Mouse (Mus musculus): ENCODE data around the gene Prr5.
A peak's percentile ranks its signal among the peaks of the same experiment; 100 is the strongest.

Prr5 gene

DNA sequence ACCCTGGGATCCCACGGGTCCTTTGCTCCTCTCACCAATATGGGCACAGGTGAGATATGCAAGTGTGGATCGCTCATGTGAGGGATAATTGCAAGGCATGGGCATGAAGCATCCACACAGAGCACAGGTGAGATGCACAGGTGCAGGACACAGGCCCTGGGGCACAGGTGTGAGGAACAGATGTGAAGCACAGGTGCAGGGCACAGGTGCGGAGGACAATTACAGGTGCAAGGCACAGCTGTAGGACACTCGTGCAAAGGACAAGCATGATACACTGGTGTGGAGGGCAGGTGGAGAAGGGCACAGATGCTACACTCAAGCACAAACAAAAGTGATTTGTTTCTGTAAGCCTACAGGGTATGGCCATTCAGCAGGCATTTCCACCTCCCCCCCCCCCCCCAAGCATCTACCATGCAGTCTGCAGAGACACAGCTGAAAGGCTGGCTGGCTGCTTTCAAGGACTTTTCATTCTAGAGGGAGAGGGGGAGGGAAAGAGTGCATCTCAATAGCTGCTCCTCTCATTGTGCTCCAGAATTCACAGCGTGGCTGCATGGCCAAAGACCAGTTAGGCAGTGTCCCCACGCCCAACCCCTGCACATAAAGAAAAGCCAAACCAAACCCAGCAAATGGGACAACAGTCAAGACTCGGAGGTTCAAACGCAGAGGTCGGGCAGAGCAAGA is 11.9 kb upstream of the Prr5 start:
- no peak for DNase-seq (ENCODE audit: low spot score in 2 of 2)

DNA sequence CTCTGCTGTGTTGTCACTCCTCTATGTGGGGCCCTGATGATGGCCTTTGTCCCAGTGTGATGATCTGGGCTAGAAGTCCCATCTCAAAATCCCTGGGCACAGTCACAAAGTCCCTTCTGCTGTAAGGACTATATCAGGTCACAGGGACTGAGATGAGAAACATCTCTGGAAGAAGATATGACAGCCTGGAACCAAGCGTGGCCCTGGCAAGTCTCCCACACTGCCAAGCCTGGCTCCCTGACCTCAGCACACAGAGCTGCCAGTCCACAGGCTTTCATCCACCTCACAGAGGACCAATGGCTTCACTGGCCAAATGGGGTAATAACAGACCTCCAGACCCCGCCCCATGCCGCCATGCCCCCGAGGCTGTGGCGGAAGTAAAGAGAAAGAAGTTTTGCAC is 10.8 kb upstream of the Prr5 start:
- DNase-seq (ENCODE audit: low spot score in 2 of 2), result no peak

DNA sequence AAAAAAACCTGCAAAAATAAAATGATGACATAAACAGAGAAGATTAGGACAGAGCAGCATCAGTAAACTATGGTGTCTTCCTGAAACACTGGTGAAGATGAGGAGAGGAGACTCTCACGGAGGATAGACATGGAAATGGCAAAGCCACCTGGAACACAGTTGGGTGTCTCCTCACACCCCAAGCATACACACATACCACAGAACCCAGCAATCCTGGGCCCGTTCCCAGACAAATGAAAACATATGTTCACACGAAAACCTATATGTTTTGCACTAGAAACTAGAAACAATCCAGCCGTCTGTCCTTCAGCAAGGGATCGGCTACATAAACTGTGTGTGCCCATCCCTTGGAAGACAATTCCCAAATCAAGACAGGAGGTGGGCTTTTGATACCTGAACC is 9.6 kb upstream of the Prr5 start:
- DNase-seq (ENCODE audit: low spot score in 2 of 2), result no peak

DNA sequence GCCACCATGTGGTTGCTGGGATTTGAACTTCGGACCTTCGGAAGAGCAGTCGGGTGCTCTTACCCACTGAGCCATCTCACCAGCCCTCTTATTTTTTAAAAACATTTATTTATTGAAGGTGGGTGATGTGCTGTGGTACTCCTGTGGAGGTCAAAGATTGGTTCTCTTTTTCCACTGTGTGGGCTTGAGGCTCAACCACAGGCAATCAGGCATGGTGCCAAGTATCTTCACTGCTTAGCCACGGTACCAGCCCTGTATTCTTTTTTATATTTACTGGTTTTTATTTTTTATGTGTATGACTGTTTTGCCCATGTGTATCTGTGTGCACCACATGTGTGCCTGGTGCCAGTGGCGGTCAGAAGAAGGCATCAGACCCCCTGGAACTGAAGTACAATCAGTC is 8.1 kb upstream of the Prr5 start:
- DNase-seq (ENCODE audit: low spot score in 2 of 2), result no peak

DNA sequence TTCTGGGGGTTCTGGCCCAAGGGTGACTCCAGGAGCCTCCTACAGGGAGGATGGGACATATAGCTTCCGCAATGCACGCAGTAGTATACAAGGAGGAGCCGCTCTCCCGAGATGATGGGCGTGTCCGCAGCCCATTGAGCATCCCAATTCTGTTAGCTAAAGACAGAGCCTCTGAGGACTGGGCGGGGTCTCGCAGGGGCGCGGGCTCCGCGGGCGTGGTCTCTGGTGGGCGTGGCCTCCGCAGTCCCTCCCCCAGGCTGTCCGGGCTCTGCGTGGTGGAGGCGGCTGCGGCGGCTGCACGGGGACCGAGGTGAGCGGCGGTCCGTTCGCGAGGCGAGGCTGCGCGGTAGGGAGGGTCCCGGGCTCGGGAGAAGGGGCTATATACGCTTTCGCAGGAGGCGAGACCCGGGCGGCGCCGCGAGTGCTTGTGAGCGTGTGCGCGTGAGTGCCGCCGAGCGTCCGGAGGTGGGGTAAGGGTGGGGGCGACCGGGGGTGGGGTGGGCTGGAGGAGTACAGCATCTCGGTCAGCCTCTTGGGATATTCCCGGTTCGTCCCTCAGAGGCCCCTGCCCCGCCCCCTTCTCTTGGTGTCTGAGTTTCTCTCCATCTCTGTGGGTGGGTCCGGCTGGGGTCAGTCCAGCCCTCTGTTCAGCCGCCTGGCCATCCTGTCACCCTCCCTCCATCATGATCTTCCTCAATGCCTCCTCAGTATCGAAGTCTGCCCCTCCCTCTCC is 6.3 kb upstream of the Prr5 start:
- peak in 1 of 2 experiments; percentile 73 for DNase-seq (ENCODE audit: low spot score in 2 of 2)

GRCm38 (mm10) chr15:84663685-84664060 is 5.7 kb upstream of the Prr5 start:
- DNase-seq (ENCODE audit: low spot score in 2 of 2), result no peak

DNA sequence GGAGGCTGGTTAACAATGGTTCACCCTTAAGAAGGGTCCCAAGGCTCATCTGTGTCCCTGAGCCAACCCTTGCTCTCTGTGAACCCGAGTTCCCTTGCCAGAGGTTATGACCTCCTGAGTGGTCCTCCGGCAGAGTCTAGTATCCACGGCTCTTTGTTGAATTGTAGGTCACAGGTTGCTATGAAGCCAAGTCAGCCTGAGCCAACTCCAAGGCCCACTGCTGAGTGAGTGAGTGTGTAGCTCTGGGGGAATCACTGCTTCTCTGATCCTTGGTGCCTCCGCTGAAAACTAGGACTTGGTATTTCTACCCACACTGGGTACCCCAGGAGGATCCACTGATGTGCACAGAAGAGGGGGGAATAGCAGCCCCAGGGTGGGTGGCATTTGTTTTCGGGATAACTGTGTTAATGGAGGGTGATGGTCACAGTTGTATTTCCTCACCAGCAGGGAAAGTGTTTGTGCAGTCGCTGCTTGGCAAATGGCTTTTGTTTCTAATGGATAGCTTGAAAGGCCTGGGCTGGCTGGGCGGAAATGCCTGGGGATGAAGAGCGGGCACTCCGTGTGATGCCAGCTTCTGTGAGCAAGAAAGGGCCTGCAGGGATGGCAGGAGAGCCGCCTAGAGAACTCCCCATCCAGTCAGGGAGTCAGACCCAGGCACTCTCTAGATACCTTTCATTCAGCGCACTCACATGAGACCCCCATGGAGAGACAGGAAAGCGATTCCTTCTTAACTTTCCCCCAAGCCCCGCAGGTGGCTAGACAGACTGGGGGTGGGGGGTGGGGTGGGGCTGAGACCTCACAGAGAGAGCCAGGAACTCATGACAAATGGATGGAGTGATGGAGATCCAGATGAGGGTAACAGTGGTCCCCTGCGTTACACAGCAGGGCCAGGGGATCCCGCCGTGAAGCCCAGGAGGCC is 4.6 kb upstream of the Prr5 start:
- DNase-seq (ENCODE audit: low spot score in 2 of 2), result no peak

GRCm38 (mm10) chr15:84665662-84666061 is 3.8 kb upstream of the Prr5 start:
- DNase-seq (ENCODE audit: low spot score in 2 of 2), result no peak

GRCm38 (mm10) chr15:84666065-84666464 is 3.4 kb upstream of the Prr5 start:
- DNase-seq (ENCODE audit: low spot score in 2 of 2), result peak in 1 of 2 experiments; percentile 46

- no peak for DNase-seq (ENCODE audit: low spot score in 2 of 2)
Measured at GRCm38 (mm10) chr15:84667601-84668000, 1.8 kb upstream of the Prr5 start.

DNA sequence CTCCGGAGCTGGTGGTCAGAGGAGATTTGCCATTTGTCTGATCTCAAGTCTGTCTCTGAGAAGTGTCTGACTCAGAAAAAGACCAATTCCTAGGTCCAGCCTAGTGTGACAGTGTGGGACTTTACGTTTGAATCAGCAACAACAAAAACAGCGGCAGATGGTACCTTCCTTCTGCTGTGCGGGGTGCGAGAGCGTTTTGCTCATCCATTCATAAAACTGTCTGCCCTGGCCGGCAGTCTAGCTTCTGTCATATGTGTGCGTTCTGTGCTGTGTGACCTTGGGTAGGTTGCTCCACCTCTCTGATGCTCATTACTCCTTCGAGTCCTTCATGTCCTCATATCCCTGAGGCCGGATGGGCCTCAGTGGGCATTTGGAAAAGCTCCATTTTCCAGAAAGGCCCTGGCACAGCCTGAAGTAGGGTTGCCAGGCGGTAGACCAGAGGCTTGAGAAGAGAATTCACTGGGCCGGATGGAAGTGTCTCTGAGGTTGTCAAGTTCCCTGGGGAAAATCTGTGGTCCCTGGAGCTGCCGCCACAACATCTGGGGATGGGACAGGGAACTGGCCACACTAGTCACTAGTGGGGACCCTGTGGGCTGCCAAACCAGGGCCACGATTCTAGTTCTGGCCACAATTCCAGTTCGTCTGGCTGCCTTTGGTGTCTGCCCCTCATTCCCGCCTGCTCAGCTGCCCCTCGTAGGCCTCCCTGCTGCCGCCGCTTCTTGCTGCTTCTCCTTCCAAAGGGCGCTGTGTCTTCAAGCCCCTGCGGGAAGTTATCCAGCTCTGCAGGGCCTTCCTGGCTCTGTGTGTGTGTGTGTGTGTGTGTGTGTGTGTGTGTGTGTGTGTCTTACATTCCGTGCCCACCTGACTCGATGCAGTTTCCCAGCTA is 594 bp downstream of the Prr5 start:
- DNase-seq (ENCODE audit: low spot score in 2 of 2), result no peak

DNA sequence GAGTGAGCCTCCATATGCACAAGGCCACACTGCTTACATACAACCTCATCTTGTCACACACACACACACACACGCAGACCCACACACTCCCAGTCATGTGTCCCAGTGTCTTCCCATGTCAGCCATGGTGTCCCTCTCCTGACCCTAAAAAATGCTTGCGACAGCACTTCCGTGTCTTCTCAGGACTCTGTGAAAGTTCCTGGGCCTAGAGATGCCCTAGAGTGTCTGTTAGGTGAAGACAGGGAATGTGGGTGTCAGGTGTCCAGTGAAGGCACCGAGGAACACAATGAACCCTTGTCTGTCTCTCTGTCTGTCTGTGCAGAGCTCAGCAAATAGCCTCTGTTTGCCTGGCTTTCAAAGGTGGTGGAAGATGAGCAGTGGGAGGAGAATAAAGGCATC is 1.2 kb downstream of the Prr5 start:
- no peak for DNase-seq (ENCODE audit: low spot score in 2 of 2)

- DNase-seq (ENCODE audit: low spot score in 2 of 2), result peak in 1 of 2 experiments; percentile 59
Measured at GRCm38 (mm10) chr15:84671401-84672307, 2.2 kb downstream of the Prr5 start.

DNA sequence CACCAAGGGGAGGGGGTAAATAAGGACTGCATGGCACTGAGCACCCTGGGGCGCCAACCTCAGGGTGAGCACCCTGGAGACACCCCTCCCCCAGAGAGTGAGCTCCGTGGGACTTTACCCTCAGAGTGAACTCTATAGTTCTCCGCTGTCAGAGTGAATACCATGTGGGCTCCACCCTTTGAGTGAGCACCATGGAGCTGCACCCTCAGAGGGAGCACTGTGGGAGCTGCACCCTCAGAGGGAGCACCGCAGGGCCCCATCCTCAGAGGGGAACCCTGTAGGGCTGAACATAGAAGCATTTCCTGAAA is 2.8 kb downstream of the Prr5 start:
- no peak for DNase-seq (ENCODE audit: low spot score in 2 of 2)

DNA sequence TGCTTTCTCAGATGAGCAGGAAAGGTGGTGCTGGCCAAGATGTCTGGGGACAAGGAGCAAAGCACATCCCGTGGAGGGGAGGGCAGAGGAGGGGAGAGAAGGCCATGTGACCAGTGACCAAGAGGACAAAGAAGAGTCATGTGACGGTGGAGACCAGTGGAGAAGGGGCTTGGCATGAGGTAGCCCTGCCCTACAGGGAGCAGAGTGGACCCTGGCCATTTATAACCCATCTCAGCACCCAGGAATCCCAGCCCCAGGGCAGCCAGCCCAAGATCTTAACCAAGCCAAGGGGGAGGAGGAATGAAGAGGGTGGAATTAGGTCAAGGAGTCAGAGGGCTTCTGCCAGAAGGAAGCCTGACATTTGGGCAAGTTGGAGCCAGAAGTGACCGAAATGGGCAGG is 3.2 kb downstream of the Prr5 start:
- DNase-seq (ENCODE audit: low spot score in 2 of 2), result no peak

GRCm38 (mm10) chr15:84674329-84675067 is 5.1 kb downstream of the Prr5 start:
- DNase-seq (ENCODE audit: low spot score in 2 of 2), result no peak

DNA sequence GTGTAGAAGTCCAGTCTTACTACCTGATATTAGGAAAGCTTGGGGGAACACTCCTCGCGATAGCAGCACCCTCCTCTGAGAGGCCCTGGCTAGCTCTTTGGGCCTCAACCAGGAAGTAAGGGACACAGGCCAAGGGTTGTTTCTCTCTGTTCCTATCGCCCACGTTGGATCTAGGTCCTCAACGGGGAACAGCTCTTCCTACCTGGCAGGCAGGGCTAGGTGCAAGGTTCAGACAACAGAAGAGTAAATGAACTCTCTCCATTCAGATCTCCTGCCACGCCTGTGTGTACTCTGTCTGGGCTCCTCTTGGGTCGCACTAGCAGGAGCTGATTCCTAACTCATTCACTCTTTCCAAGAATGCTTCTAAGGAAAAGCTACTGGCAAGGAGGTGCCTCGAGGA is 5.9 kb downstream of the Prr5 start:
- no peak for DNase-seq (ENCODE audit: low spot score in 2 of 2)

DNA sequence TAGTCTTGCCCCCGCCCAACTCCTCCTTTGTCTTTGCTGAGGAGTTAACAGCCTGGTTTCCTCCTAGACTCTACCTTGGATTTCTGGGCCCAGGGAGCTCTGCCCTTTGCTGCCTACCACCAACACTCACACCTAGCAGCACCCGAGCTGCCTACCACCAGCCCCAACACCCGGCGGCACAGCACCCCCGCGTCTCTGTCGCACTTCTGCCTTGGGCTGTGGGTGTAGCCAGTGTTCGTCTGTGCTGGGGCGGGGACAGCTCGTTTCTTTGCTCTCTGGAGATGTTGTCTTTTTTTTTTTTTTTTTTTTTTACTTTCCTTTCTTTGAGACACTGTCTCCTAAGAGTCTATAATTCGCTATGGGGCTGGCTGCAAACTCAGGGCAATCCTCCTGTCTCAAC is 8.5 kb downstream of the Prr5 start:
- DNase-seq (ENCODE audit: low spot score in 2 of 2), result no peak

DNA sequence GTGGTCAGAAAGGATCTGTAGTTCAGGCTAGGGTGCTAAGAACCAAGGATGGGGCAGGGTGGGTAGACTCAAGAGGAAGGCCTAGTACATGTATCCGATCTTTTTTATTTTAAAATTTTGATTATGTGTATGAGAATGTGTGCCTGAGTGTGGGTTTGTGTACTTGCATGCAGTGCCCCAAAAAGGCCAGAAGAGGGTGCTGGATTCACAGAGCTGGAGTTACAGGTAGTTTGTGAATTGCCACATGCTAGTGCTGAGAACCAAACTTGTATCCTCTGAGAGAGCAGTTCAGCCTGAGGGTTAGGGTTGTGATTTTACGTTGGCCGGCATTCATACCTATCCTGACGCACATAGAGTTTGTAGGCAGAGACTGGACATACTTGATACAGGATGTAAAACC is 9.7 kb downstream of the Prr5 start:
- no peak for DNase-seq (ENCODE audit: low spot score in 2 of 2)

DNA sequence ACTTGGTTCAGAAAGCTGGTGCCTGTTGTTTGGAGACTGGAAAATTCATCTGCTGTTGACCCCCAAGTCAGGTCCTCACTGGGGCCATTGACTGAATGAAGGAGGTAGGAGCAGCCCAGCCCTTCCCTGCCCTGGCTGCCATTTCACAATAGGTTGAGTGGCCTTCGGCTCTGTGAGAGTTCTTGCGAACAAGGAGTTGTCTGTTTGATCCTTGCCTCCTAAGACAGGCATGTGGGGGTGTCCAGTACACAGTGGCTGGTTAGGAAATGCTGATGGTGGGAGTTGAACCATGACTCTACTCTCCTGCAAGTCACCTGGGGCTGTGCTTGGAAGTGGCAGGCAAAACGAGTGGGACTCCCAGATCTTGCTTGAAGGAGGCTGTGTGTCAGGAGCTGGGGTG is 10.4 kb downstream of the Prr5 start:
- DNase-seq (ENCODE audit: low spot score in 2 of 2), result no peak
